Mouse (Mus musculus) liver, embryonic 14.5 days (tissue): Measurements from ENCODE around the gene Gm45062. TPM values are rescaled to one million over a fixed set of nuclear protein-coding genes. Genes with fewer than 3 reads are reported as not detected.

Source experiments
- ATAC-seq: fragments of 200-750 bp; cut with Nextera tagmentation; 2 replicates; pipeline ENCODE4 v1.8.0; 2017; ENCODE audit warnings: moderate number of reproducible peaks, mild to moderate bottlenecking, moderate library complexity; ENCODE audit not compliant: insufficient read depth
- DNase-seq, 3 experiments: peaks; one replicate each; pipeline ENCODE4 v3.0.0-alpha.2; 2012 to 2013; ENCODE audit warnings: low read depth in 3 of 3, low spot score in 3 of 3
- H3K27ac ChIP-seq: fragments of 300-500 bp; sonication (generic); 2 replicates; pipeline ENCODE4 v1.5.1; 2014; ENCODE audit warnings: moderate library complexity, mild to moderate bottlenecking, control low read depth, inconsistent platforms
- H3K27me3 ChIP-seq: fragments of 300-500 bp; sonication (generic); 2 replicates; pipeline ENCODE4 v1.6.1; 2014; ENCODE audit warnings: mild to moderate bottlenecking, low read length, moderate library complexity; ENCODE audit not compliant: control insufficient read depth, insufficient read depth
- H3K36me3 ChIP-seq: fragments of 300-500 bp; sonication (generic); replicated peaks from 2 replicates; pipeline ENCODE4 v1.6.1; 2014; ENCODE audit warnings: low read depth; ENCODE audit not compliant: control insufficient read depth, insufficient read depth
- H3K4me1 ChIP-seq, 2 experiments: fragments of 200-500 bp in 1 of 2; fragments of 300-500 bp in 1 of 2; sonication (generic) in 1 of 2; replicated peaks; 2 replicates each; pipeline ENCODE4 v1.6.1; 2012 to 2014; ENCODE audit warnings: antibody characterized with exemption in 1 of 2, inconsistent platforms in 1 of 2, low read length in 1 of 2; ENCODE audit not compliant: control insufficient read depth in 2 of 2, insufficient read depth in 2 of 2
- H3K4me2 ChIP-seq: fragments of 300-500 bp; sonication (generic); 2 replicates; pipeline ENCODE4 v1.6.1; 2014; ENCODE audit warnings: low read depth, mild to moderate bottlenecking, control low read depth, moderate library complexity
- H3K4me3 ChIP-seq, 2 experiments: fragments of 200-500 bp in 1 of 2; fragments of 300-500 bp in 1 of 2; sonication (generic) in 1 of 2; 2 replicates each; pipeline ENCODE4 v1.5.1; 2012 to 2014; ENCODE audit warnings: low read depth in 2 of 2, low read length in 2 of 2, mild to moderate bottlenecking in 2 of 2, control low read depth in 1 of 2, inconsistent platforms in 1 of 2, moderate library complexity in 1 of 2; ENCODE audit not compliant: insufficient read depth in 1 of 2
- H3K9ac ChIP-seq: fragments of 300-500 bp; sonication (generic); replicated peaks from 2 replicates; pipeline ENCODE4 v1.6.1; 2014; ENCODE audit warnings: mild to moderate bottlenecking, control low read depth, moderate library complexity
- H3K9me3 ChIP-seq: fragments of 300-500 bp; sonication (generic); 2 replicates; pipeline ENCODE4 v1.6.1; 2016; ENCODE audit warnings: low read length, mixed read lengths; ENCODE audit not compliant: control insufficient read depth
- CTCF ChIP-seq: IDR thresholded peaks from 2 replicates; pipeline ENCODE4 v1.5.1; 2016; ENCODE audit warnings: antibody characterized with exemption, low read depth, control low read depth
- EP300 ChIP-seq: IDR thresholded peaks from 2 replicates; pipeline ENCODE4 v1.6.1; 2016; ENCODE audit warnings: antibody characterized with exemption, low read depth
- whole genome bisulfite sequencing: fragments of 180-500 bp; shearing (Covaris S2); extraction: QIAGEN DNeasy Blood & Tissue Kit; methylation state at CpG from one replicate; pipeline ENCODE4 v1.1.7; 2014; ENCODE audit not compliant: insufficient replicate concordance; 5-methylcytosine and 5-hydroxymethylcytosine counted together
- polyA plus RNA-seq, 2 experiments: library from polyadenylated mRNA; depleted of rRNA in 1 of 2; stranded (reverse) in 1 of 2; unstranded in 1 of 2; fragments of >200 nt; fragmentation: Nextera tagmentation in 1 of 2; extraction: Ambion mirVana in 1 of 2; gene quantifications; 2 replicates each; pipeline versions ENCODE4 v1.2.1 to v1.2.3; 2012 to 2014

Gene Gm45062
- polyA plus RNA-seq, 2 experiments: 0.86 to 1.9 TPM

DNA sequence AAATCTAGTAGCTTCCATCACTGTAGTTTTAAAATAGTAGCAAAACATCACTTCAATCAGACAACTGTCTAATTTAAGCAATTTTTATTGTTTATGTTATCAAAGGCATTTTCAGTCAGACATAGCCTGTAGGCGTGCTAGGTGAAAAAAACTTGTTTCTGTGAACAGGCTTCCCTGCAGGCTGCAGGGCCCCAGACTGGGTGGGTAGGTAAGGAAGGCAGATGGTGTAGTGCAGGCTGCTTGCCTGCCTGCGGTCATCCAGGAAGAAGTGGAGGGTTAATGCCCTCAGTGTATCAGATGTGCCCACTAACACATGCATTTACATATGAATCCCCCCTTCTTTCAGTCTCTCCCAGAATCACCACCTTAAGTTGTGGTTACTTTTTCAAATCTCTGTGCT, 386.5 kb downstream of the Gm45062 start:
- 58% methylated on average over 2 of the region's 2 CpGs for WGBS
- TF ChIP-seq EP300 (no peak), CTCF (no peak)

More for the DNA sequence above, 386.5 kb downstream of the Gm45062 start:
- H3K4me1 ChIP-seq: peaks cover 8 to 18% of the 10 kb centered on the region in 2 experiments; a peak in 3 of 4 replicates
- no peak overlapping the region for H3K9ac ChIP-seq
- no peaks in the 10 kb centered on the region for H3K36me3 ChIP-seq
- H3K9me3 ChIP-seq: no peaks in the 10 kb centered on the region
- H3K27ac ChIP-seq: no peak overlapping the region
- no peaks in the 10 kb centered on the region for H3K27me3 ChIP-seq
- ATAC-seq: no peak
- no peak overlapping the region for H3K4me3 ChIP-seq
- no peak overlapping the region for H3K4me2 ChIP-seq
- DNase-seq: no peak

Other genes starting within 250 kb of the Gm45062 start
- 0.02 and 0.04 TPM in 2 replicates for gene Col28a1, start 66.8 kb upstream of the Gm45062 start, polyA plus RNA-seq (2012; rRNA removed)
- gene Col28a1, start 66.8 kb upstream of the Gm45062 start, polyA plus RNA-seq (2014; fragmentation: Nextera tagmentation; extraction: Ambion mirVana): 0.09 TPM in 1 of 2 replicates, not detected in the other
- gene Mios, start 50.2 kb upstream of the Gm45062 start, polyA plus RNA-seq (2012; rRNA removed): 3.6 and 5.1 TPM in 2 replicates
- gene Mios, start 50.2 kb upstream of the Gm45062 start, polyA plus RNA-seq (2014; fragmentation: Nextera tagmentation; extraction: Ambion mirVana): 12.8 and 13.4 TPM in 2 replicates
- gene Rpa3, start 277 bp upstream of the Gm45062 start, polyA plus RNA-seq (2012; rRNA removed): 34.7 and 51.1 TPM in 2 replicates
- gene Rpa3, start 277 bp upstream of the Gm45062 start, polyA plus RNA-seq (2014; fragmentation: Nextera tagmentation; extraction: Ambion mirVana): 136 and 143 TPM in 2 replicates
- gene Umad1, start 162 bp upstream of the Gm45062 start, polyA plus RNA-seq (2012; rRNA removed): 7.4 and 8.1 TPM in 2 replicates
- gene Umad1, start 162 bp upstream of the Gm45062 start, polyA plus RNA-seq (2014; fragmentation: Nextera tagmentation; extraction: Ambion mirVana): 14.7 and 15.3 TPM in 2 replicates